Mouse (Mus musculus) urinary bladder, postnatal 4 days (tissue): Measurements from ENCODE around the gene Ephb4.

Experiments used
- DNase-seq, 2 experiments: peaks; one replicate each; pipeline ENCODE4 v3.0.0; 2021 to 2022; ENCODE audit warnings: low spot score in 2 of 2

Ephb4 gene

DNA sequence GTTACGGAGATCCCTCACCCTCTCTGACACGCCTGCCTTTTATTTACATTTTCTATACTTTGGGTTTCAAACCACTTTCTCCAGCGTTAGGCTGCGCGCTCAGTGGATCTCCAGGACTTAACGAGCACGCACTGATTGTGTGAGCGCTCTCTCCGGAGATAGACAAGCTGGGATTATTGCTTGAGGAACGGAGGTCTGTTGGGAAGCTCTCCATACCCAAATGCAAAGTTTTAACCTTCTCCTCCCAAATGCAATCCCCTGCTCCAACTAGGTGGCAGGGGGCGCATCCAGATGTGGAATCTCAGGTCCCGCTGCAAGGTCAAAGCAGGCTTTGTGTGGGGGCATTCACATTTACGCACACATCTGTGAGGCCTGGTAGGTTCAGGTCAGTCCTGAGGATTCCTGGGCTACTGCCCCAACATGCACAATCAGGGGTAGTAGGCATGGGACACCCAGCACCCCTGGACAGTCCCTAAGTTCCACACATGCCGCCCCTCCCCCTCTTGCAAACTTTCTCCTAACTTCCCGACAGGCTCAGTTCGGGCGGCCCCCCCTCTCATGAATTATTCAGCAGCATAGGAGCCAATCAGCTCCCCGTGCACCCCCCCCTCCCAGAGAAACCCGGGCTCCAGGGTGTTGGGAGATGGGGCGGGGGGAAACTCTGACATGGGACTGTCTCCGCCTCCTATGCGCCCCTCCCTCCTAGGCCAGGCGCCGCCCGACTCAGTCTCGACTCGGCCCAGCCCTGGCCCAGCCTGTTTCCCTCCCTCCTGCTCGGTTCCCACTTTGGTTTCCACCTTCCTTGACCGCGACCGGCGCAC lies at the start of gene Ephb4:
Ephb4 (plus strand) TSS at position 726 of the 821 bp plus-strand sequence.
- peak; percentile 92 to 93 for DNase-seq

DNA sequence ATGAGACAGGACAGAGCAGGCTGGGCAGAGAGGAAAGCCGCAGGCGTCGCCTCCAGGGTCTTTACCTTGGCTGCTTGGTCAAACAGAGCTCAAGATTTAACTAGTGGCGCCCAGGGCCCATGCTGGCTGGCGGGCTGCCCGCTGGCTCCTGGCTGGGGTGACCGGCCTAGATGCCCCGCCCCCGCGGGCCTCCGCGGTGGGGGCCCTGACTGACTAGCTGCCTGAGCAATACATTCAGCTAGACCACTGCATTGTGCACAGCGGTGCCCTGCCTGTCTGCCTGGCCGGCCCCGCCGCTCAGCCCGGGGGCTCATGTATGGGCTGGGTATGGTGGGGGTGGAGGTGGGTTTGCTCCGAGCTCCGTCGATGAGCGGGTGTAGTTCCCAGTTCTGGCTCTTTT lies 48.7 kb upstream of the Ephb4 start:
- no peak for DNase-seq

DNA sequence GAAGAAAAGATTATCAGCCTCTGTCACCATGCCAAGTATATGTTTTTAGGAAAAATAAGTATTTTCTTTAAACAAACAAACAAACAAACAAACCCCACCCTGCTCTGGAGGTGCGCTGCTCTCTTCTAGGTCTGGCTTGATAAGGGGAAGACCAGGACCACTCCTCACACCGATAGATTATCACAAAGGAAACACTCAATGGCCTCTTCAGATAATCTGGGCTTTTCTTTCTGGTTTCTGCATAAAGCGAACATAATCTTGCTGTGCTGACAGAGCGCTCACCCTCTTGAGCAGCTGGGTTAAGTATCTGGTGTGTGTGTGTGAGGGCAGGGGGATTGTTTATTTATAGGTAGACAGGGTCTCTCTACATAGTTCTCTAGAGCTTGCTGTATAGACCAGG lies 46.3 kb upstream of the Ephb4 start:
- DNase-seq: no peak

DNA sequence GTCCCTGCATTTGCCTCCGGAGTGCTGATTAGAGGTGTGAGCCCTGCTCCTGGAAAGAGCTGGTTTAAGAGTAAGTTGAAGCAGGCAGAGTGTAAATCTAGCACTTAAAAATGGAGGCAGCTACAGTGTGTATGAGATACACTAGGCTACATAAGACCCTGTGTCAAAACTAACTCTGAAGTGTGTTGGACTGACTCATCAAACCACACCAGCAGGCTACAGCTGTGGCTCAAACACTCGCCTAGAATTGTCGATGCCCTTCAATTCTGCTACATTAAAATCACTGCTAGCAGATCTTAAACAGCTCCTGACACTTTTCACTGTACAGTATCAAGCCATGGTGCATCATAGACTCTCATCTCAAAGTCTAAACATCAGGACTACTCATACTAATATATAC lies 45.7 kb upstream of the Ephb4 start:
- DNase-seq: no peak

DNA sequence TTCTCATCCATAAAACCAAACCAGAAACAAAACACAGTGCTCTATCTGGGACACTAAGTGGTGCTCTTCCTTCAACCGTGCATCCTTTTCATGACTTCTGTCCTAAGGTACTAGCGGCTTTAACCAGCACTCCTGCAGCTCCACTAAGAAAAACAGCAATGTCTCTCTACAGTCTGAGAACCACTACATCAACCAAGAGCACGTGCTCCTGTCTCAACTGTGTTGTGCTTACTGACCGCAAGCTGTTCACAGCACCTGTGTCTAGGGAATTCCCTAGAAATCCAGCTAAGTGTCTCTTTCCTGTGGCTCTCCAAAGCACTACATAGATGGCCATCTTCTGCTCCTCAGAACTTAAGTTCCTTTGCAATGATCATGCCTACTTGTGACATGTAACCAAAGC lies 45.1 kb upstream of the Ephb4 start:
- no peak for DNase-seq

DNA sequence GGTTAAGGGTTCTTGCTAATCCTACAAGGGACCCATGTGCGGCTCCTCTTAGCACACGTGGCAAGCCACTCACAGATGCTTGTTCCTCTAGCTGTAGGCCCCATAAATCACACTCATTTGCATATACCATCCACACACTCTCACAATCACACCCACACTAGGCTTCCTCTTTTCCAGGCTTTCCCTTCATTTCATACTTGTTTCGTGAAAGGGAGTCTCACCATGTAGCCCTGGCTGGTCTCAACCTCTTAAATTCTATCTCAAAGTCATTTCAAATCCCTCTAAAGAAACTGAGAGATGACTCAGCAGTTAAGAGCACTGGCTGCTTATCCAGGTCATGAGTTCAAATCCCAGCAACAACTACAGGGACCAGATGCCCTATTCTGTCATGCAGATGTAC lies 44.1 kb upstream of the Ephb4 start:
- DNase-seq: no peak

DNA sequence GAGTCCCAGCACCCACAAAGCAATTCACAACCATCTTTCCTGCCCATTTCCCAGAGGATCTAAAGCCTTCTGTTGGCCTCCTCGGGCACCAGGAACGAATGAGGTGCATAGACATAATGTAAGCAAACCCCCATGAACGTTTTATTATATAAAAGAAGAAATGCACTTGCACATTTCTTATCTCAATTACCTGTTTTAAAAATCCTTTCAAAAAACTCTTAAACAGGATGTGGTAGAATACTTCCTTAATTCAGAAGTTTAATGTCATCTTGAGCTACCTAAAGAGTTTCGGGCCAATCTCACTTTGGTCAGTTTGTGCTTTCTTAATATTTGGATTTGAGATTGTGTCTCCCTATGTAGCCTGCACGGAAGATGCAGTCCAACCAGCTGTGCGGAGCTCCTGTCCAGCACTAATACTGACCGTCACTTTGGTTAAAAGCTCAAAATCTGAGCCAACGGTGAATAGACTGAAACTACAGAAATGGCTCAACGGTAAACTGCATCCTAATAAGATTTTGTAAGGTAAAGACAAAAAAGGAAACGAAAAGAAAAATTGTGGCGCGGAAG lies 43.4 kb upstream of the Ephb4 start:
- no peak for DNase-seq

DNA sequence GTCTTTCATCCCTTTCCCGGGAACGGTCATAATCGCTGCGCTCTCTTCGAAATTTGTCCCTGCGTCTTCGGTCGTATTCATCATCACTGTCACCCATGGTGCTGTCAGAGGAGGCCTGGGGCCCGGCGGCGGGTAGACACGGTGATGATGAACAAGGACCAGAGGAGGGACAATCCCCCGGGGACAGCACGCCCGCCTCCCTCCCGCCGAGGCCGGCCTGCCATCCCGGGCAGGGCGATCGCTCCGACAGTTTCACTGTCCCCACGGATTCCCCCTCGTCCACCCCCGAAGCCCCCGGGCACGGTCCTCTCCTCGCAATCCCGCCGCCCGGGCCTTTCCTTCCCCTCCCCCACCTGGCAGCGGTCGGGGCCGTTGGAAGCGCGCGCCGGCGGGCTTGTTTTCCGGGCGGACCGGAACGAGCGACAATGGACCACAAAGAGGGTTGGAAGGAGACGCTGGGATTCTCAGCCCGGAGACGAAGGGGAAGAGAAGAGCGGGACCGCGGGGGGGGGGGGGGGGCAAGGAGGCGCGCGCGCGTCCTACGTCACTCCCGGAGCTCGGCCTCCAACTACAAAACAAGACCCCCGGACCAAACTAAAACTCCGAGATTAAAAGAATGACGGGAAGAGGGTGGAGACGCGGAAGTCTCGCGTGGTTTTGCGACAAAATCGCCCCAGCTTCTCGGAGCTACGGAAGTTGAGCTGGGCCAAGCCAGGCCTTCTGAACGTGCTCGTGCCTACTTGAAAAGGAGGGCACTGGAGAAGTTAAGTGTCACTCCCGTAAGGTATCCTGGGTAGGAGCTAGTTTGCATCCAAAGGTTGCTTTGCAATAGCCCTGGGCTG lies 42.6 kb upstream of the Ephb4 start, which contains the start of gene Srrt:
Srrt (minus strand) TSS at position 604 of the 842 bp plus-strand sequence.
- peak; percentile 87 to 89 for DNase-seq

DNA sequence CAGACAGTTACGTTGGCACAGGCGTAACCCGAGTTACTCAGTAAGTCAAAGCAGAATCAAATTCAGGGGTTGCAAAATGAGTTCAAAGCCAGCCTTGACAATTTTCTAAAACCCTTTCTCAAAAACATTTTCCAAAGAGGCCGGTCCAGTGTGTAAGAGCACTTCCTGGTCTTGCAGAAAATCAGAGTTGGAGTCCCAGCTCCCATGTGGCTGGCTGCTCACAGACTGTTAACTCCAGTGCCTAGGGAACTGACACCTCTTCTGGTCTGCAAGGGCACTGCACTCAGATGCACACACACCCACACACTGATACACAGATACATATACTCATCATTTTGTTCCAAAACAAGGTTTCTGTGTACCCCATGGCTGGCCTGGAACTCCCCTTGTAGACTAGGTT lies 41.6 kb upstream of the Ephb4 start:
- no peak for DNase-seq

DNA sequence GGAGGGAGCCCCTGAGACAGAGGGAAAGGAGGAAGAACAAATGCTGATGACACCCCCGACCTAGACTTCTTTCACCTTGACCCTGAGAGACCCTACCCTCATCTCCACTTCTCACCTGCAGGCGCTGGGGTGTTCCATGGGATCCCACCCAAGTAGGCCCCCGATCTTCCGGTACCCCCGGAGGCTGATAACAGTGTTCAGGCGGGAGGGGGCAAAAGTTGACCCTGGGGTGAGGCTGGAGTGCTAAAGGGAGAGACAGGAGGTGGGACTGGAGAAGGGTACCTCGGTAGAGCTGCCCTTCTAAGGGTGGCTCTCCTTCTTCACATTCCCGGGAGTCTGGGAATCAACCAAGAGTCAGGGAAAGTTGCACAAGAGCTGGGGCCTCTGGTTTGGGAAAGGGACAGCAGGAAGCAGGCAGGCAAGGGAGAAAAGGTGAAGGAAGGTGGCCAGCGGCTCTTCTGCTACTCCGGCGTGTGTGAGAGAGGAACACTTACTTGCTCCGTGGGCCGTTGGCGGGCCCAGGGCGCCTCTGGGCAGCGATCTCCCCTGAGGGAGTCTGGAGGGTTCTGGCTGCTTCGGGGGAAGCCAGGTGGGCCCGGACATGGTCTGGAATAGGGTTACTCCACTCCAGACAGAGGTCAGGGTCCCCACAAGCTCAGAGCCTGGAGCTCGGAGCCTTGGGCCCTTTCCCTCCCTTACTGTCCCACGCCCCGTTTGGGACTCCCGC lies 36.3 kb upstream of the Ephb4 start:
- DNase-seq: no peak

DNA sequence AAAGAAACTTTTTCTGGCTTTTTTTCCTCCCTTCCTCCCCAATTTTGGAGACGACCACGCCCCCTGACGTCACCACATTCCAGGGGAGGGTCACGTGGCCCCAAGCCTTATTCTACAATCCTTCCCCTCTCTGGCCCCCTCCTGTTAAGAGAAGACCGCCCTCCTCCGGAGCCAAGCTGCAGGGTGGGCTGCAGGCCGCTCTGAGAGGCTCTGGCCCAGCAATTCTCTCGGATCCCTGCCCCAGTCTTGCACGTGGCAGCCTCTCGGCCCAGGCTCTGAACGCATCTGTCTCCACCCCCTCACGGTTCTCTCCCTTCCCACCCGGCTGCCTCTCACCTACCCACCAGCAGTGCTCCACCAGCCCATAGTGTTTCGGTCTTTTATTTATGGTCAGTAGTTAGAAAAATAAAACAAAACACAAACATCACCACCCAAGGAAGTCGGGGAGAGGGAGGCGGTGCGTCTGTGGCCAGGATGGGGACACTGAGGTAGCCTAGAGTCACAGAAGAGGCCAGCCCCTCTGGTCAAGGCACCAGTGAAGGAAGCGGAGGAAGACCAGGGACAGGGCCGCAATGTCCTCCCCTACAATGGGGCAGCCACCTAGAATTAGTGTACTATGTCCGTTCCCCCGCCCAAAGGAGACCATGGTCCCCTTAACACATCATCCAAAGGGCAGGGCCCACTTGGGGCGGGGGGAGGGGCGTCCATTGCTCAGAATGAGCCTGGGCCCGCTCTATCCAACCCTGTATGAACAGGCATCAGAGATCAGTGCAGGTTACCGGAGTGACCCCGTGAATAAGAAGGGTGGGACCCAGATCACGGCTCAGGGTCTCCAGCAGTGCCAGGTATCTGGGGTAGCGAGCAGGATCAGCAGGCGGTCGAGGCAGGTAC lies 35.5 kb upstream of the Ephb4 start, which contains the start of gene Trip6:
Trip6 (minus strand) TSS at position 212 of the 891 bp plus-strand sequence.
- peak; percentile 93 to 97 for DNase-seq

DNA sequence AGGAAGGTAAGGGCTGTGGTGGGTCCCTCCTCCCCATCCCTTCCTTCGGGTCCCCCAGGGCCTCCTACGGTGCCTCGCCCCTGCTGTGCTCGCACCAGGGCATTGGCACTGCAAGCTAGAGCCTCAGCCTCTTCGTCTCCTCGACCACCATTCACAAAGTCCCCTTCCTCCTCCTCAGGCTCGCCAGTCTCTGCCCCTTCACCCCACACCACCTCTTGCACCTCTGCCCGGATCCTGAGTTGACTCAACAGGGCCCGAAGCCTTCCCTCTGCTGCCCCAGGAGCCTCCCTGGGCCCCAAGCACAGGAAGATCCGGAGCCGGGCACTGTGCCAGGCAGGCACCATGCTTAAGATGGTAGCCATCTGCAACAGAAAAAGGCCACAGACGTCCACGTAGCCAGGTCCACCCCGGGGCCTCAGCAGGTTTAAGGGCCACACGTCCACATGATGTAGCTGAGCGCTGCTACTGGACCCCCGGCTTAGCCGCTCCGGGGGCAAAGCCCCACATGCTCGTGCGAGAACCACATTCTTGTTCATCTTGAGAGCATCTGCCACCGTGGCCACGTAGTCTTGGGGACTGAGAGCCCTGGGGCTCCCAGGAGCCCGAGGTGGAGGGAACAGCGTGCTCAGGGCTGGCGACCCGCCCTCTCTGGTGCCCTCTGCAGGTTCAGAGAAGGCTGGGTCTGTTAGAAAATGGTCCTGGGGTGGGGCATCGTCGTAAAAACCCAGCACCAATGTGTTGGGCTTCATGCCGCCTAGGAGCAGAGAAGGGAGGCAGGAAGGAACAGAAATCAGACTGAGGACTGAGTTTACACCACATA lies 34.6 kb upstream of the Ephb4 start:
- DNase-seq: peak in 1 of 2 experiments; percentile 41

DNA sequence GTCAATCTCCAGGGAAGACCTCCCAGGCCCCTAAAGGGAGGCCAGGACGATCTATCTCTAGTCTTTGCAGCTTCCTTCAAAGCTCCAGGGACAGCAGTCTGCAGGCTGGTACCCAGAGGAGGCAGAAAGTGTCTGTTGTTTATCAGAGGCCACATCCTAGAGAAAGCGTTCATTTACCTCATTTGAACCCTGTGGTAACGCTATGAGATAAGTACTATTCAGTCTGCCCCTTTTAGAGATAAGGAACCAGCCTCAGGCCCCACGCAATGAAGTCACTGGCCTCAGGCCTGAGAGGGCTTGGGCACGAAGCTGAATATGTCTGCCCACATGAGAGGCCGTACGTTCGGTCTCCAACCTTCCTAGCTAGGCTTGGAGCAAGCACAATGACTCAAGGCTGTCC lies 32.5 kb upstream of the Ephb4 start:
- DNase-seq: no peak

DNA sequence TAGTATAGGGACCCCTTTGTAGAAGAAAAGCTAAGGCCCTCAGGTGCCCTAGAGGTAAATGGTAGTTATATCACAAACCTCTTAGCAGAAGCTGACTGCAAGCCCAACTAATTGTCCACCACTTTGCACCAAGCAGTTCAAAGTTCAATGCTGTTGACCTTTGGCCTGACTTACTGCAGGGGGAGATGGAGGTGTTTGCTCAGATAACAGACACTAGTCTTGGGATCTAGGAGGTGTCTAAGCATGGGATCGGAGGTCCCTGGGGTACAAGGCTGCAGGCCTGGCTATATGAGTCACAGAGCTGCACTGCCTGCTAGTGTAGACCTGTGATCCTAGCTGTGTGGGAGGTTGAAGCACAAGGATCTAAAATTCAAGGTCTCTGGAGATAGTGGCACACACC lies 31.3 kb upstream of the Ephb4 start:
- no peak for DNase-seq

DNA sequence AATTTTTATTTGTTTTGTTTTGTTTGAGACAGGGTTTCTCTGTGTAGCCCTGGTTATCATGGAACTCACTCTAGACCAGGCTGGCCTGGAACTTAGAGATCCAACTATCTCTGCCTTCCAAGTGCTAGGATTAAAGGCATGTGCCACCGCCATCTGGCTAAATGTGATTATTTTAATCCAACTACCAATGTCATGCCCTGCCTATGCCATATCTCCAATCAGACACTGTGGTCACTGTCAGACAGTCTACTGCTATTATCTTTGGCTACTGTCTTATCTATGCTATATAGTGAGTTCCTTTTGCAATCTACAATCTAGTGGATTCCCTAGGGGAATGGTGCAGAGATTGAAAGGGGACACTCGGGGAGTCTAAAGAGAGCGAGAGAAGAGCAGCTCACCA lies 28.9 kb upstream of the Ephb4 start:
- no peak for DNase-seq

DNA sequence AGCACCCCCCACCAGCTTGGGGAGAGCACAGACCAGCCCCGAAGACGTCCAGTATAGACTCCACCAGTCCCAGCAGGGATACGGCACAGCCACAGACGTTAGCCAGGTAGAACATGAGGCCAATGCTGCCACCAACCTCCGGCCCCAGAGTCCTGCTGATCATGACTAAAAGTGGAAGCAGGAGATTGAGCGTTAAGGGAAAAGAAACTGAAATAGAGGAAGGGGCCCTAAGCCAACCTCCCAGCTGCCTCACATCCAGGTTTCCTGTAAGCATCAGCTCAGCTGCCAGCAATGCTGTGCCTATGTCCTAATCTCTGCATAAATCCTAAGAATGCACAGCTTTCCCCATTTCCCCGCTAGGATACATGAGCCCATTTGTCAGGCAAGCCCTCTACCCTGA lies 19.0 kb upstream of the Ephb4 start:
- no peak for DNase-seq

DNA sequence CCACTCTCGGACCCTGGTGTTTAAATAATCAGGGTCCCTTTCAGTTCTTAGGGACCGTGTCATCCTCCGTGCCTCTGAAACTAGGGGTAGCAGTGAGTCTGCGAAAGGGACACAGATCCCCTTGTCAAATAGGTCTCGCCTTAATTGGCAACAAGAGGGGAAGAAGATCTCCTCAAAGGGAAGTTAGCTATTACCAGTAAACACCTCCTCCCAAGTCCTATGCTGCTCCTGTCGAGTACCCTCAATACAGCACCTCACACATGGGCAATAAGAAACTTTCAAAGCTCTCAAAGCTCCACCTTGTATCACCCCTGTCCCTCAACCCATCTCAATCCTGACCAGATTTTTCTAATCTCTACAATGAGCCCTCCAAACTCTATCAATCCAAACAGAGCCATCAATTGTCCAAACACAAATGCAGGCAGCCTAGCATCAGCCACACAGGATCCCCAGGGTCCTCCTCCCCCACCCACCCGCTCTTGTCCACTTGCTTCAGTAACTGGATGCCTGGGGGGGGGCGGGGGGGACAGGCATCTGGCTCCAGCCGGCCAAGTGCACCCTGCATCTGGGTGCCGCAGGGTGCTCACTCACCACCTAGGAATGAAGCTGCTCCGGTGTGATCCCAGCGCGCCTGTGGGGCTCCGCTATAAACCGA lies 16.9 kb upstream of the Ephb4 start:
- no peak for DNase-seq

DNA sequence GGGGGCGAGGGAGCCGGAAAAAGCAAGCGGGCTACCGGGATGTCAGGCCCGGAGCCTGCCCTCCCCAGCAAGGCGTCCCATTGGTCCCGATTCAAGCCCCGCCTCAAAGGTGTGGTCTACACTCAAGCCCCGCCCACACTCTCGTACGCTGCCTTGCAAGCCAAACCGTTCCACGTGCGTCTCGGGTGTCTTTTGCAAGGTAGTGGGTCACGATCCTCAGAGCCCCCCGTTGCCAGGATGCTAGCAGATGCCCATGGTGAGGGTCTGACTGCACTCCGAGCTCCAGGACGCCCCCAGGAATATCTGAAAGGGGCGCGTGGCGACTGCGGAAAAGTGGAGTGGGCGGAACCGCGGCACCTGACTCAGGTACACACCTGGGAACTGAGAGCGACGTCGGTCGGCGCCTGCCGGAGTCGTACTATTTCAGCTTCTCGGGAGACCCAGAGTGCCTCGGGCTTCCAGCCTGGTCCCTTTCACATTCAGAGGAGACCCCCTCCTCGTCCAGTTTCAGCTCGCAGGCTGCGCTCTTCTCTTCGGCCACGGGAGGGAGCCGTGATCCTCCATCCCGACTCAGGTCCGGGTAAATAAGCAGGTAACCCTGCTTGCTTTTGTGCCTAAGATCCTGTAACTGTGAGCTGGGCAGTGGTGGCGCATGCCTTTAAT lies 16.3 kb upstream of the Ephb4 start, which contains the start of gene Slc12a9:
Slc12a9 (minus strand) TSS at position 86 of the 663 bp plus-strand sequence.
- peak; percentile 89 to 97 for DNase-seq

DNA sequence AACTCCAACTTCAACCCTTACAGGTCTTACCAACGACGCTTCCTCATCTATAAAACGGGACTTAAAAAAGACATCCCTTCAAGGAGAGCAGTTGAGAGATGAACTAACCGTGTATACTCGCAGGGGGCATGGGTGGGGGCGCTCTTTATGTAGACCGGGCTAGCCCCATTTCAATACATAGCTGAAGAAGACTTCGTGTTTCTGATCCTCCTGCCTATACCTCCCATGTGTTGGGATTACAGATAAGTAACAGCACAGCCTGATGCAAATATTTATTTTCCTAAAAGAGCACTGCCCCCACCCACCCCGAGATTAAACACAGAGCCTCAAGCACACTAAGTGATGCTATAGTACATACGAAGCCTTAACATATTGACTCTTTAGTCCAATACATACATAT lies 15.6 kb upstream of the Ephb4 start:
- DNase-seq: no peak
